18 mouse cellular contexts compared by ENCODE assay signal in genomic region chr2:32838147-32838884, GRCm38 (mm10). TPM values are rescaled to one million over a fixed set of nuclear protein-coding genes. Genes with fewer than 3 reads are reported as not detected.
DNase-seq lines count a peak whose midpoint lies in the region; ATAC-seq lines count a peak whose summit lies in the region.
"Had no signal": no experiment of that assay in that cellular context is flagged by ENCODE, and none has a peak within 500 bp of the region (broad histone marks: within the 10 kb centered on the region; RNA-seq: fewer than 3 reads in every experiment).

No protein-coding gene starts in this region.

- peak overlapping the region; percentile 59; the same call in 1 of the 2 replicates for H3K9ac ChIP-seq in heart, embryonic 12.5 days
- H3K9ac ChIP-seq in heart, embryonic 15.5 days: no peak overlapping the region
- no peak overlapping the region for H3K9ac ChIP-seq in neural tube, embryonic 15.5 days (replicated peaks)
- H3K9ac ChIP-seq: hindbrain, embryonic 12.5 days; lung, embryonic 15.5 days had no signal

- H3K4me2 ChIP-seq in heart, embryonic 12.5 days: 0 out of 2 replicates have a peak overlapping the region, but pooled peaks have one; percentile 6
- H3K4me2 ChIP-seq in heart, embryonic 15.5 days: no peak overlapping the region
- H3K4me2 ChIP-seq in neural tube, embryonic 15.5 days: no peak overlapping the region
- H3K4me2 ChIP-seq: hindbrain, embryonic 12.5 days; liver, embryonic 11.5 days; lung, embryonic 15.5 days had no signal

- no peak overlapping the region for H3K4me3 ChIP-seq in heart, embryonic 12.5 days
- no peak overlapping the region for H3K4me3 ChIP-seq in heart, embryonic 15.5 days
- no peak overlapping the region for H3K4me3 ChIP-seq in neural tube, embryonic 15.5 days (replicated peaks)
- H3K4me3 ChIP-seq: hindbrain, embryonic 12.5 days; lung, embryonic 15.5 days had no signal

- 0 out of 2 replicates have a peak, but pooled peaks have one; percentile 24 for ATAC-seq in heart, embryonic 12.5 days (ENCODE audit: insufficient number of reproducible peaks, low FRiP score)
- no peak; the same call in 1 of the 2 replicates for ATAC-seq in heart, embryonic 15.5 days (replicated peaks; ENCODE audit: insufficient number of reproducible peaks, insufficient read depth, low FRiP score, low read depth)
- no peak for ATAC-seq in neural tube, embryonic 15.5 days (ENCODE audit: low FRiP score)
- ATAC-seq: activated CD4-positive, CD25-positive, alpha-beta regulatory T cell, adult 4 months had no signal

- no peaks in the 10 kb centered on the region for H3K9me3 ChIP-seq in heart, embryonic 12.5 days (replicated peaks)
- no peaks in the 10 kb centered on the region for H3K9me3 ChIP-seq in heart, embryonic 15.5 days (replicated peaks)
- H3K9me3 ChIP-seq in neural tube, embryonic 15.5 days (replicated peaks): no peaks in the 10 kb centered on the region
- H3K9me3 ChIP-seq: hindbrain, embryonic 12.5 days; lung, embryonic 15.5 days had no signal

- H3K27ac ChIP-seq in heart, embryonic 12.5 days (ENCODE audit: poor library complexity, severe bottlenecking): peak overlapping the region; percentile 65
- peak overlapping the region; percentile 70 for H3K27ac ChIP-seq in heart, embryonic 15.5 days
- no peak overlapping the region for H3K27ac ChIP-seq in neural tube, embryonic 15.5 days (replicated peaks)
- H3K27ac ChIP-seq: hindbrain, embryonic 12.5 days; lung, embryonic 15.5 days had no signal

- H3K27me3 ChIP-seq in heart, embryonic 12.5 days (replicated peaks): no peaks in the 10 kb centered on the region
- H3K27me3 ChIP-seq in heart, embryonic 15.5 days: no peaks in the 10 kb centered on the region
- H3K27me3 ChIP-seq in neural tube, embryonic 15.5 days (replicated peaks): no peaks in the 10 kb centered on the region
- H3K27me3 ChIP-seq: CH12.LX; hindbrain, embryonic 12.5 days; lung, embryonic 15.5 days had no signal

- 0 out of 2 replicates have a peak, but pooled peaks cover 3% of the 10 kb centered on the region for H3K36me3 ChIP-seq in heart, embryonic 12.5 days
- no peaks in the 10 kb centered on the region for H3K36me3 ChIP-seq in heart, embryonic 15.5 days
- peaks cover 14% of the 10 kb centered on the region; the same call in 1 of the 2 replicates for H3K36me3 ChIP-seq in neural tube, embryonic 15.5 days
- H3K36me3 ChIP-seq: lung, embryonic 15.5 days had no signal

- peak; percentile 52 to 75 for DNase-seq in adrenal gland, adult (ENCODE audit: inconsistent age in 2 of 2, low spot score in 1 of 2)
- DNase-seq in adrenal gland, adult 18-20 months (ENCODE audit: low spot score in 2 of 2): no peak
- no peak for DNase-seq in heart, adult 11 months
- DNase-seq in R1 (ENCODE audit: low read depth, low spot score): peak; percentile 11
- DNase-seq in urinary bladder, postnatal 10 days (ENCODE audit: low spot score): no peak
- DNase-seq: cerebellum, adult 9-10 months; embryo, embryonic 11 days; gastrocnemius, postnatal 25 days had no signal

- 30% methylated on average over 9 of the region's 9 CpGs for WGBS in heart, embryonic 12.5 days
- 36% methylated on average over 9 of the region's 9 CpGs for WGBS in heart, embryonic 15.5 days
- 65% methylated on average over 9 of the region's 9 CpGs for WGBS in neural tube, embryonic 15.5 days

- peaks cover 57% of the 10 kb centered on the region for H3K4me1 ChIP-seq in heart, embryonic 12.5 days (replicated peaks)
- H3K4me1 ChIP-seq in heart, embryonic 15.5 days (replicated peaks): peaks cover 49% of the 10 kb centered on the region
- peaks cover 16% of the 10 kb centered on the region for H3K4me1 ChIP-seq in neural tube, embryonic 15.5 days

RNA-seq across cellular contexts. Expression of gene Stxbp1, which starts 8.7 kb away (rescaled TPM):
- 10 to 100 TPM; 22.1 to 36.6 TPM for total RNA-seq in adrenal gland, adult 18-20 months (2021)
- 30.8 and 31.1 TPM in 2 replicates for polyA plus RNA-seq in heart, embryonic 12.5 days (2016; fragmentation: Nextera tagmentation; extraction: Ambion mirVana)
- 23.8 and 28.3 TPM in 2 replicates for polyA plus RNA-seq in heart, embryonic 15.5 days (2015; fragmentation: Nextera tagmentation; extraction: Ambion mirVana)
- polyA plus RNA-seq in neural tube, embryonic 15.5 days (2015; fragmentation: Nextera tagmentation; extraction: Ambion mirVana): 276 and 315 TPM in 2 replicates

RNA-seq across cellular contexts. Expression of gene Fam129b, which starts 37.6 kb away (rescaled TPM):
- total RNA-seq in adrenal gland, adult 18-20 months (2021): 10 to 100 TPM; 19.1 to 32.7 TPM
- 62.0 and 64.4 TPM in 2 replicates for polyA plus RNA-seq in heart, embryonic 12.5 days (2016; fragmentation: Nextera tagmentation; extraction: Ambion mirVana)
- 43.0 and 57.4 TPM in 2 replicates for polyA plus RNA-seq in heart, embryonic 15.5 days (2015; fragmentation: Nextera tagmentation; extraction: Ambion mirVana)
- polyA plus RNA-seq in neural tube, embryonic 15.5 days (2015; fragmentation: Nextera tagmentation; extraction: Ambion mirVana): 30.7 and 34.7 TPM in 2 replicates

RNA-seq across cellular contexts. Expression of gene Cfap157, which starts 54.1 kb away (rescaled TPM):
- total RNA-seq in adrenal gland, adult 18-20 months (2021): under 1 TPM in 1 of 2 experiments, not detected in 1; 0.16 TPM
- polyA plus RNA-seq in heart, embryonic 12.5 days (2016; fragmentation: Nextera tagmentation; extraction: Ambion mirVana): 0.63 and 0.98 TPM in 2 replicates
- polyA plus RNA-seq in heart, embryonic 15.5 days (2015; fragmentation: Nextera tagmentation; extraction: Ambion mirVana): 0.16 and 0.52 TPM in 2 replicates
- polyA plus RNA-seq in neural tube, embryonic 15.5 days (2015; fragmentation: Nextera tagmentation; extraction: Ambion mirVana): 1.1 and 2.1 TPM in 2 replicates
- total RNA-seq: CH12.LX; gastrocnemius, postnatal 25 days; megakaryocyte, adult 5-6 weeks had no signal
- polyA plus RNA-seq: activated CD4-positive, CD25-positive, alpha-beta regulatory T cell, adult 4 months; spleen, adult 2 months had no signal

Comparison
In these comparisons a context has a peak if more than half of its experiments do, and no peak if none do; other contexts are left out.
1. DNase-seq: peak in adrenal gland, adult (2 of 2) and R1 (single experiment); none in adrenal gland, adult 18-20 months (0 of 2), heart, adult 11 months (single experiment) and urinary bladder, postnatal 10 days (single experiment).